Mouse (Mus musculus) cerebellum, adult 8-10 months (tissue): ENCODE results near the gene Tbc1d22a.
A peak's percentile ranks its signal among the peaks of the same experiment; 100 is the strongest.

Source experiments
- DNase-seq: peaks from one replicate; pipeline ENCODE4 v3.0.0; 2022

The Tbc1d22a gene

DNA sequence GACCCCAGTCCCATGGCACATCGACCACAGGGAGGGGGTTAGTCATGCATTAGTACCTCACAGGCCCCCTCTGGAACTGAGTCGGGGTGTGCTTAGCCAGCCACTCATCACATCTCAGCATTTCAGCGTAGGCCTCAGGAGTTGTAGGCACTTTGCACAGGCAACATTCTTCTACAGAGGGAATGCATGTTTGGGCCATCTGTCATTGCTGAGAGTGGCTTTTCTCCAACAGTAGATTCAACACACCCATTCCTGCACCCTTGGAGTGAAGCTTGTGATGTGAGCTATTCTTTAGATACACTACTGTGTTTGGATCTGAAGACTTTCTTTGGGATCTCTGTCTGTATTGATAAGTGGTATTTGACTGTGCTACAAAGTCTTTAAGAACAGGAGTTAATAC lies 75.8 kb downstream of the Tbc1d22a start:
- peak; percentile 31 for DNase-seq

GRCm38 (mm10) chr15:86292288-86292687 lies 78.0 kb downstream of the Tbc1d22a start:
- no peak for DNase-seq

- DNase-seq: no peak
These were observed 80.2 kb downstream of the Tbc1d22a start for GRCm38 (mm10) chr15:86294426-86294825.

GRCm38 (mm10) chr15:86295722-86296288 lies 81.5 kb downstream of the Tbc1d22a start:
- DNase-seq: no peak

- DNase-seq: no peak
These were observed 83.0 kb downstream of the Tbc1d22a start for GRCm38 (mm10) chr15:86297281-86297680.

GRCm38 (mm10) chr15:86303876-86304275 lies 89.6 kb downstream of the Tbc1d22a start:
- no peak for DNase-seq

DNA sequence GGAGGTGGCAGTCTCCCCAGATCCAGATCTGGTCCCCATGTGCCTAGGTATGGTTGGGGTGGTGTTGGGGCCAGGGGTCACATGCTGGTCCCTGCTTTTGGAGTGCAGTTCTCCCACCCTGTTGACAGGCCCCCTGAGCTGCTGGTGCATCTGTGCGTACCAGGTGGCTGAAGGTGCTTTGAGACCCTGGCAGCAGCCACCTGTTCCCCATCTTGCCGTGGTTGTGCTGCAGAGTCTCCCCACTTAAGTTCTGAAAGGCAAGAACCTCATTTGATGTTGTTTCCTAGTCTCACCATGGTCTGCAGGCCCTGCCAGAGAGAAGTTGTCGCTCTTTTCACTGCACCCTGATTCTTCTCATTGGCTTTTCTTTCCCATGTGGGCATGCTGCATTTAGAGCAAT lies 90.6 kb downstream of the Tbc1d22a start:
- no peak for DNase-seq

GRCm38 (mm10) chr15:86305290-86305689 lies 91.0 kb downstream of the Tbc1d22a start:
- DNase-seq: no peak

GRCm38 (mm10) chr15:86309213-86309829 lies 95.1 kb downstream of the Tbc1d22a start:
- DNase-seq: no peak

- DNase-seq: no peak
These were observed 106.7 kb downstream of the Tbc1d22a start for GRCm38 (mm10) chr15:86320803-86321510.

- no peak for DNase-seq
These were observed 112.1 kb downstream of the Tbc1d22a start for GRCm38 (mm10) chr15:86326341-86326740.

GRCm38 (mm10) chr15:86329911-86330310 lies 115.7 kb downstream of the Tbc1d22a start:
- no peak for DNase-seq

GRCm38 (mm10) chr15:86330454-86330853 lies 116.2 kb downstream of the Tbc1d22a start:
- no peak for DNase-seq

DNA sequence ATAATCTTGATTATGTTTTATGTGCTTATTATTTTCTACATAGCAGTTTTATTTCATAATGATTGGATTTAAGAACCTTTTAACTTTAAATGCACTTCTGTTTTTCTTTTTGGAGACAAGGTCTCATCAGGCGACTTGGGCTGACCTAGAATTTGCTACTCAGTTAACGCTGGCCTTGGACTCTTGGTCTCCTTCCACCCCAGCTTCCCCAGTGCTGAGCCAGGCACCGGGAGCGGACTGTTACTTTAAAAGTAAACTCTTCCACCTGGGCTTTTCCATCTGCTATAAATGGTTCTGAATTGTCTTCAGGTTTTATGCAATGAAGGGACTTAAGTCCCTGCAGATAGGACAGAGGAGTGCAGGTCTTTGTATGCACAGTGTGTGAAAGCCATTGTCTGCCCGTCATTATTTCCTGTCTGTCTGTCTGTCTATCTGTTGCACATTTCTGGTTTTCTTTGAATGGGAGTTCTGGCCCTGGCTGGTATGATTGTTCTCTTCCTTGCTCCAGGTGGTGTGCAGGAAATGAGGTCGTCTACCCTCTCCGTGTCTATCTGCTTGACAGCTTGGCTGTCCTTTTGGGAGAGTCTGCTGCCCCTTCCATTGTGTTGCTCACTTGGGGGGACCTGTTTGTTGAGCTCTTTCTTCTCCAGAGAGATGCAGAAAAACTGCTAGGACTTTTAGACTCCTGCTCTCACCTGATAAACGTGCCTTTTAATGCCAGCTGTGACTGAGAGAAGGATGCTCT lies 117.4 kb downstream of the Tbc1d22a start:
- DNase-seq: no peak

DNA sequence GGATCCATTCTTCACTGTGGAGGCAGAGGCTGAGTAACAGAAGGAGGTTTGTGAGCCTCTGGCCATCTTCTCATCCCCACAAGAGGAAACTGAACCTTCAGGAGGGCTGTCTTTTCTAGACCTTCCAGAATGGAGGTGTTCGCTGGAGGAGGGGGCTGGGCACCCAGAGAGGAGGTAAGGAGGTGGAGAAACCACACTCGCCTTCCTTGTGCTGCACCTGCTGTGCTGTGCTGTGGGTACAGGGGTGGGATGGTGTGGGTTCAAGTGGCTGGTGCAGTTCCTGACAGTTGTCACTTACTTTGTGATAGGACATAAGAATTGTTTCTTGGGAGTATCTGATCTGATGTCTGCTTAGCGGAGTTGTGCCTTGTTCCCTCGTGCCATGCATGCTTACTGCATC lies 118.9 kb downstream of the Tbc1d22a start:
- no peak for DNase-seq

GRCm38 (mm10) chr15:86333606-86334005 lies 119.3 kb downstream of the Tbc1d22a start:
- no peak for DNase-seq

GRCm38 (mm10) chr15:86334276-86334675 lies 120.0 kb downstream of the Tbc1d22a start:
- DNase-seq: no peak

DNA sequence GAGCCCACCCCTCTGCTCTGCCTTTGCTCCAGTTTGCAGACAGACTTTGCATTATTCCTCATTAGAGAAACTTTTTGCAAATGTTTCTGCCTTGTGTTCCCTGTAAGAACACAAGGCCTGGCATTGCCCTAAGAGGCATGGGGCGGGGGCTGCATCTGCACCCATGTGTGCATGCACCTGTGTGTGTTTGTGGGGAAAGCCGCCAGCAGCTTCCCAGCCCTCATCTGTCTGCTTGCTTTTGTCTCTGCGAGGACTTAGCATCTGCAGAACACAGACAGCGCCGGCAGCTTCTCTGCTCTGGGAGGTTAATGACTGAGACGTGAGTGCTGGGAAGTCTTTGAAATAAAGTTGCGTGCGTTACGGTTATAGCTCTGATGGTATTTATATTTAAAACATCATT lies 120.5 kb downstream of the Tbc1d22a start:
- DNase-seq: no peak

GRCm38 (mm10) chr15:86335781-86336180 lies 121.5 kb downstream of the Tbc1d22a start:
- no peak for DNase-seq

DNA sequence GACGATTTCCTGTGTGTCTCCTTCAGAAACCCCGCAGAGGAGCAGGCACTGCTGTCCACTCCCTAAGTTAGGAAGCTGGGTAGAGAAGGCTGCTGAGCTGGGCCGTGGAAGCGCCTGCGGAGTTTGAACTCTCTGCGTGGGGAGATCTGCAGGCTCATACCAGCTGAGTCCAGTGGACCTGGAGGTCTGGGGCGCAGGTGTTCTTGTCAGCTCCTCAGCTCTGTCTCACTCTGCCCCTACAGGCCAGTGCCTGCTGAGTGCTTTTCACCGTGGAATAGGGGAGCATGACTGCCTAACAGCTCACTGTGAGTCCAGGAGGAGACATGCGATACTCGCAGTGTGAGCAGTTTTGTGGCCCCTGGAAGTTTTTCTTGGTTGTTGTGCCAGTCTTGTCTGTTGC lies 123.5 kb downstream of the Tbc1d22a start:
- no peak for DNase-seq

- no peak for DNase-seq
These were observed 125.5 kb downstream of the Tbc1d22a start for GRCm38 (mm10) chr15:86339736-86340135.

- no peak for DNase-seq
These were observed 126.5 kb downstream of the Tbc1d22a start for GRCm38 (mm10) chr15:86340766-86341165.

DNA sequence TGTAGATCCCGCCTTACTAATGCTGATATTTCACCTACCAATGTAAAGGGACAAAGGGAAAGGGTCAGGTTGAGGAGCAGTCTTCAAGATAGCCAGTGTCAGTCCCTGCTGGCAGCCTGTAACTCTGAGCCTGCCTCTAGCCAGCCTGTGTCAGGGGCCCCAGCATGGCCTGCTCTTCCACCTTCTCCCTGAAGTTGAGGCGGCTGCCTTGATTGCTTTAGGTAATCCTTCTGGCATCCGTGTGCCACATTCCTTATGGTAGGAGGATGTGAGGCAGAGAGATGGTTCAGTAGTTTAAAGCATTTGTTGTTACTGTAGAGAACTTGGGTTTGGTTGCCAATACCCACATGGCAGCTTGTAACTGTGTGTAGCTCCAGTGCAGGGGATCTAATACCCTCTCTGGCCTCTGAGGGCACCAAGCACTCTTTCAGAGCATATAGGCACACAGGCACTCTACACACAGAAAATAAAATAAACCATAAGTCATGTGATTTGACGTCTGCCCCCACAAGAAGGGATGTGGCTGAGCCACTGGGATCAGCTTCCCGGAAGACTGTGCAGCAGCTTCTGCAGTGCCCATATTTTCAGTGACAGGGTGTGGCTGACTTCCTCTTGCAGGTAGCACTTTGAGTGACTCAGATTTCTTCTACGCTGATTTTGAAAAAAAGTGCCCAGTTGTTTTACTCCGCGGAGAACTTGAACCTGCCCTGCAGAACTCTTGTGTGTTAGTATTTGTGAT lies 128.5 kb downstream of the Tbc1d22a start:
- DNase-seq: no peak
